Mouse (Mus musculus) forebrain, embryonic 13.5 days (tissue): ENCODE measurements around the gene Rps13. TPM values are rescaled to one million over a fixed set of nuclear protein-coding genes. Genes with fewer than 3 reads are reported as not detected.

Experiments
- ATAC-seq: fragments of 200-750 bp; cut with Nextera tagmentation; 2 replicates; pipeline ENCODE4 v1.8.0; 2017
- H3K27ac ChIP-seq: fragments of 300-500 bp; sonication (generic); 2 replicates; pipeline ENCODE4 v1.5.1; 2015; ENCODE audit warnings: inconsistent platforms, mild to moderate bottlenecking, moderate library complexity
- H3K27me3 ChIP-seq: fragments of 300-500 bp; sonication (generic); 2 replicates; pipeline ENCODE4 v1.6.1; 2015; ENCODE audit warnings: mild to moderate bottlenecking, inconsistent platforms
- H3K36me3 ChIP-seq: fragments of 300-500 bp; sonication (generic); 2 replicates; pipeline ENCODE4 v1.6.1; 2015; ENCODE audit warnings: mild to moderate bottlenecking, inconsistent platforms; ENCODE audit not compliant: poor library complexity, severe bottlenecking
- H3K4me1 ChIP-seq: fragments of 300-500 bp; sonication (generic); 2 replicates; pipeline ENCODE4 v1.6.1; 2015; ENCODE audit warnings: inconsistent platforms
- H3K4me2 ChIP-seq: fragments of 300-500 bp; sonication (generic); 2 replicates; pipeline ENCODE4 v1.6.1; 2015; ENCODE audit warnings: inconsistent platforms, mild to moderate bottlenecking, moderate library complexity
- H3K4me3 ChIP-seq: fragments of 300-500 bp; sonication (generic); 2 replicates; pipeline ENCODE4 v1.5.1; 2015; ENCODE audit warnings: mild to moderate bottlenecking, inconsistent platforms
- H3K9ac ChIP-seq: fragments of 300-500 bp; sonication (generic); 2 replicates; pipeline ENCODE4 v1.6.1; 2015; ENCODE audit warnings: mild to moderate bottlenecking, inconsistent platforms
- H3K9me3 ChIP-seq: fragments of 300-500 bp; sonication (generic); replicated peaks from 2 replicates; pipeline ENCODE4 v1.6.1; 2016; ENCODE audit warnings: inconsistent platforms
- whole genome bisulfite sequencing: fragments of 180-500 bp; shearing (Covaris S2); methylation state at CpG from one replicate; pipeline ENCODE4 v1.1.7; 2015; 5-methylcytosine and 5-hydroxymethylcytosine counted together
- polyA plus RNA-seq: library from polyadenylated mRNA; unstranded; fragments of >200 nt; fragmentation: Nextera tagmentation; extraction: Ambion mirVana; gene quantifications from 2 replicates; pipeline ENCODE4 v1.2.1, GENCODE M21; 2015

Gene Rps13
- polyA plus RNA-seq, 1 experiment from 2014 or later: 704 TPM

DNA sequence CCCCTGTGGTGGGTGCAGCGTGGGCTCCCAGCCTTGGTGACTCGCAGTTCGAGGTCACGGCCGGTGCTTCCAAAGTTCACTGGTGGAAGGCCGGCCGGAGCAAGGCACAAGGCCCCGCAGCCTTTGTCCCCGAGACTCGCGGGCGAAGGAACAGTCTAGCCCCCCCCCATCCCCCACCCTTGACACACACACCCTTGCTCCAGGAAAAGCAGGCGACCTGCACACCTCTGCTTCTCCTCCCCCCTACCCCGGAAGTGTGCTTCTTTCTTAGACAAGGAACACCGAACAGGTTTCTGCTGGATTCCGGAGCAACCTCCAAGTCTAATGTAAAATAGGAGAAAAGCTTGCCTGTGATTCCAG lies 25.4 kb downstream of the Rps13 start:
- no peaks in the 10 kb centered on the region for H3K9me3 ChIP-seq
- ATAC-seq: peak; percentile 17; the same call in 1 of the 2 replicates
- no peaks in the 10 kb centered on the region for H3K36me3 ChIP-seq
- peaks cover 27% of the 10 kb centered on the region for H3K4me1 ChIP-seq
- H3K4me2 ChIP-seq: peak overlapping the region; percentile 96
- no peak overlapping the region for H3K27ac ChIP-seq
- H3K4me3 ChIP-seq: peak overlapping the region; percentile 84
- WGBS: under 1% methylated on average over 16 of the region's 16 CpGs
- H3K27me3 ChIP-seq: no peaks in the 10 kb centered on the region
- peak overlapping the region; percentile 77 for H3K9ac ChIP-seq

DNA sequence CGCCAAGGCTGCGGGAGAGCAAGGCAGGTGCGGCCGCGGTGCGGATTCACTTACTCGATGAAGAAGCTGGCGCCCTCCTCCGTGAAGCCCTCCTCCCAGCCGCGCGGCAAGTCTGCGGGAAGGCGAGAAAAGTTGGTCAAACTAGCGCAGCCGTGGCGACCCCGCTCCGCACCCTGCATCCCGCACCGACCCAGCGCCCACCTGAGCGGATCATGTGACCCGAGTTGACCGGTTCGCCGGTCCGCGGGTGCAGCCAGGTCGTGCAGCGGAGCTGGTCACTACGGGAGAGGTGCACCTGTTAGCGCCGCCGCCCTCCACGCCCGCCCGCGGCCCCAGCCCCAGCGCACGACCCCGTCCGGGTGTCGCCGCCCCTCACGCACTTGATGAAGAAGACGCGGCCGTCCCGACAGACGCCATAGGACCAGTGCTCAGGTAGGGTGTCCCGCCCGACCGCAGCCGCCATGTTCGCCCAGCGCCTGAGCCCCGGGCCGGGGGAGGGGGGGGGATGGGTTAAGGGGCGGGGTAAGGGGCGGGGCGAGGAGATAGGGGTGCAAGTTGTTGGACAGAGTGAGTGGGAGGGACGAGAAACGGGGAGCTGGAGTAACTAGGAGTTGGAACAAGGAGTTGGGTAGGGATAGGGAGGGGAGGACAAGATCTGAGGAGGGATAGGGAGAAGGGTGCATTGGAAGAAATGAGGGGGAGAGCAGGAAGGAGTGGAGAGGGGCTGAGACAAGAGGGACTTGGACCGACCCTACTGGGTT lies 25.9 kb downstream of the Rps13 start, which contains the start of gene Plekha7:
Gene Plekha7 (minus strand): TSS at position 506 of the 761 bp plus-strand sequence.
- no peaks in the 10 kb centered on the region for H3K27me3 ChIP-seq
- peak within 1 kb of the TSS; percentile 74 for H3K27ac ChIP-seq
- peaks cover 27% of the 10 kb centered on the region for H3K4me1 ChIP-seq
- no peaks in the 10 kb centered on the region for H3K36me3 ChIP-seq
- ATAC-seq: peak; percentile 77
- WGBS: under 1% methylated on average over 64 of the region's 65 CpGs
- H3K4me2 ChIP-seq: peak within 1 kb of the TSS; percentile 96
- peak within 1 kb of the TSS; percentile 77 for H3K9ac ChIP-seq
- peak within 1 kb of the TSS; percentile 84 for H3K4me3 ChIP-seq
- no peaks in the 10 kb centered on the region for H3K9me3 ChIP-seq

DNA sequence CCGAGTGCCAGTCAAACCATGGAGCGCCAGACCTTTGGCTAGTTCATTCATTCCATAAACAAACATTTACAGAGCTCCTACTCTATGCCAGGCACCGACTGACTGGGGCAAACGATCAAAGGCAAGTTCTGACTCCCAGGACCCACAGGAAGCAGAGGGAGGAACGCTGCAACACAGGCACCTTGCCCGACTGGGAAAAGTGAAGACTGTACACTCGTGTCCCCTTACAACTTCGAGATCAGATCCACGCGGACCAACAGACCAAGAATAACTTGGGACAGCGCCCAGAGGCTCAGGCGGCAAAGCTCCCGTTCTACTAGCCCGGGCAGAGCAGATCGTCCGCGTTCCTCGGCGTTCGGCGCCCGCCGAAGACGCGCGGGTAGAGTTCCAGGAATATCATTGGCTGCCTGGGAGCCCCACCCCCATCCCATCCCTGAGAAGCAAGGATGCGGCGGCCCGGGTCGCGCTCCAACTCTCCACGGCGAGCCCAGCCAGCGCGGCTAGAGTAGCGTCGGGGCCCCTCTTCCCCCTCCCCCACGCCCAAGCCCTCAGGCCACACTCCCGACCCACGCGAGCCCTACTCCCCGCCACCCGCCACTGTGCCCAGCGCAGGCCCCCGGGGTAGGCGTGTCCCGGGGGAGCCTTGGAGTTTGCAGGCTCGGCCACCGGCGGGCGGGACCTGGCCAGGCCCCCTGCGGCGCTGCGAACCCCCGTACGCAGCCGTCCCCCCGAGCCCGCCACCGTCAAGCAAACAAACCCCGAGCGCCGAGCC lies 26.7 kb downstream of the Rps13 start:
- peak overlapping the region; percentile 74 for H3K27ac ChIP-seq
- H3K9me3 ChIP-seq: no peaks in the 10 kb centered on the region
- no peaks in the 10 kb centered on the region for H3K27me3 ChIP-seq
- peak overlapping the region; percentile 77 for H3K9ac ChIP-seq
- peaks cover 27% of the 10 kb centered on the region for H3K4me1 ChIP-seq
- no peaks in the 10 kb centered on the region for H3K36me3 ChIP-seq
- 1% methylated on average over 62 of the region's 63 CpGs for WGBS
- H3K4me2 ChIP-seq: peak overlapping the region; percentile 96
- H3K4me3 ChIP-seq: peak overlapping the region; percentile 84
- peak; percentile 90 for ATAC-seq

DNA sequence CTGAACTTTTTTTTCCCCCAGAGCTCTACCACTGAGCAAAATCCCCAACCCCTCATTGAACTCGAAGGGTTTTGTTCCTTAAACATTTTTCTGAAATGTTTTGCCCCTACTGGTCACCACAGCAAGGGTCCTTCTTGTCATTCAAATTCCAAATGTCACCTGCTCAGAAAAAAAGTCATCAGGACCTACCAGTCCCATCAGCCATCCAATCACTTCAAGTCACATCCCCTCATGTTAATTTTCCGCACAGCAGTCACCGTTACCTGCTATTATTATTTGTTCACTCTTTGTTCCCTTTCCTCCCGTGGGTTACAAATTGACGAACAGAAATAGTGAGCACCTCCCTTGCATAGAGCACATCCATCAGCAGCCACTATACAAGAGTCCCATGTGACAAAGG lies 27.4 kb downstream of the Rps13 start:
- Histone ChIP-seq H3K9ac (peak overlapping the region; percentile 77), H3K36me3 (no peaks in the 10 kb centered on the region), H3K4me1 (peaks cover 27% of the 10 kb centered on the region), H3K9me3 (no peaks in the 10 kb centered on the region), H3K4me3 (peak overlapping the region; percentile 84), H3K27ac (no peak overlapping the region), H3K4me2 (peak overlapping the region; percentile 96), H3K27me3 (no peaks in the 10 kb centered on the region)
- ATAC-seq: no peak; the same call in 1 of the 2 replicates
- WGBS: 7% methylated on average over 5 of the region's 5 CpGs

DNA sequence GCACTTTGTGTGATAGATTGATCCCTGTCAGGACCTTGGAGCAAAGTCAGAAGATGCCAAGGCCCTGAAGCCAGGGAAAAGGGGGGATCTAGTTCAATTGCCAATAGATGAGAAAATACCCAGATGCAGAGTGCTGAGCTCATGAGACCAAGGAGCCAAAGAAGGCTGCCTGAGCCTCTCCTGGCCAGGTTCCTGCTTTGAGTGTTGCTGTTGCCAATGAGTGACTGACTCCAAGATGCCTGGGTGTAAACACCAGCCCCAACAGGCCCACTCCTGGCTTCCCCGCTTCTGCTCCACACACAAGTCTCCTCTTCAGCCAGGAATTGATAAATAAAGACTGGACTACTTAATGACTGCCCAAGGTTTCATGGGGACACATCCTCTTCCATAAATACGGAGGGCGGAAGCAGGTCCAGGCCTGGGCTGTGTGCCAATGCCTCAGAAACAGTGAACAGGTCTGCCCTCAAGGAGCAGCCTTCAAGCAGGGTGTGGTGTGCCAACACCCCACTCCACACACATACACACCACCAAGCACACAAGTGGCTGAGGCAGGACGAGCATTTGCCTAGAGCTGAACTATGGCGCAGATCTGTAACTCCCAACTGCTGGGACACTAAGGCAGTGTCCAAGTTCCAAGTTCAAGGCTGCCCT lies 32.2 kb downstream of the Rps13 start:
- Histone ChIP-seq H3K36me3 (no peaks in the 10 kb centered on the region), H3K9ac (no peak overlapping the region), H3K4me3 (no peak overlapping the region), H3K4me1 (peaks cover 18% of the 10 kb centered on the region), H3K27me3 (no peaks in the 10 kb centered on the region), H3K27ac (no peak overlapping the region), H3K9me3 (no peaks in the 10 kb centered on the region), H3K4me2 (no peak overlapping the region)
- no peak for ATAC-seq
- WGBS: 85% methylated on average over 5 of the region's 5 CpGs

DNA sequence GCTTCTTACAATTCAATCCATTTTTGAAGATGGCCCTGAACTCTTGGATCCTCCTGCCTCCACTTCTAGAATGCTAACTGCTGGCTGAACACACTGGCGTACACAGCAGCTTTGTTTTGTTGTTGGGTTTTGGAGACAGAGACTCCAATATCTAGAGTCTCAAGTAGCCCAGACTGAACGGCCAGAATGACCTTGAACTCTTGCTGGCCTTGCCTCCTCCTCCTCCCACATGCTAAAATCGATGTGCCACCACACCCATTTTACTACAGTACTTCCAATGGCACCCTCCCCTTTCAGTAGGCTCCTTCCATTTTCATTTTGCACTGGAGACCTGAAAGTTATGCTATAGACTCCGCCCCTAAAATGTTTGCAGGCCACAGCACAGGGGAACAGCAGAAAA lies 32.9 kb downstream of the Rps13 start:
- no peak for ATAC-seq
- H3K4me3 ChIP-seq: no peak overlapping the region
- 92% methylated on average over 4 of the region's 4 CpGs for WGBS
- H3K27me3 ChIP-seq: no peaks in the 10 kb centered on the region
- no peak overlapping the region for H3K9ac ChIP-seq
- no peaks in the 10 kb centered on the region for H3K9me3 ChIP-seq
- no peaks in the 10 kb centered on the region for H3K36me3 ChIP-seq
- no peak overlapping the region for H3K27ac ChIP-seq
- no peak overlapping the region for H3K4me2 ChIP-seq
- H3K4me1 ChIP-seq: peaks cover 12% of the 10 kb centered on the region

DNA sequence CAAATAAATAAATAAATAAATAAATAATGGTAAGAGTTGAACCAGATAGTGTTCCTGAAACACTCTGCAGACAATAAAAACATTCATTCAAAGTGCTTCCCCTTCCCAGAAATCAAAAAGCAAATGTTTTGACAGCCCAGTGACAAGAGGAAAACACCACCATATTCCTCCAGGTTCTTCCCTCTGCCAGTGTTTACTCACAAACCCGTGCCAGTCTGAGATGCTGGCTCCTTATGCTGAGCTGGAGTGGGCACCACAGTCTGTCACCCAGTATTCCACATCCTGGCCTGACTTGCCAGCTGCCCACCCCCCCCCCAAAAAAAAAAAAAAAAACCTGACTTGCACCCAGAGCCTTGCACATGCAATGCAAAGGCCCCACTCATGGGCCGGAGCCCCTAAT lies 35.1 kb downstream of the Rps13 start:
- Histone ChIP-seq H3K4me1 (peaks cover 12% of the 10 kb centered on the region), H3K4me2 (no peak overlapping the region), H3K27me3 (no peaks in the 10 kb centered on the region), H3K36me3 (no peaks in the 10 kb centered on the region), H3K9me3 (no peaks in the 10 kb centered on the region), H3K4me3 (no peak overlapping the region), H3K27ac (no peak overlapping the region), H3K9ac (no peak overlapping the region)
- ATAC-seq: peak; percentile 80; the same call in 1 of the 2 replicates
- WGBS: 86% methylated on average over 2 of the region's 2 CpGs

GRCm38 (mm10) chr7:116298389-116298788 lies 35.6 kb downstream of the Rps13 start:
- ATAC-seq: peak; percentile 45; the same call in 1 of the 2 replicates
- H3K4me3 ChIP-seq: no peak overlapping the region
- H3K36me3 ChIP-seq: no peaks in the 10 kb centered on the region
- no peaks in the 10 kb centered on the region for H3K9me3 ChIP-seq
- H3K4me1 ChIP-seq: peaks cover 12% of the 10 kb centered on the region
- no peak overlapping the region for H3K27ac ChIP-seq
- 68% methylated on average over 10 of the region's 10 CpGs for WGBS
- no peak overlapping the region for H3K4me2 ChIP-seq
- no peaks in the 10 kb centered on the region for H3K27me3 ChIP-seq
- no peak overlapping the region for H3K9ac ChIP-seq

GRCm38 (mm10) chr7:116294961-116295360 lies 39.0 kb downstream of the Rps13 start:
- H3K4me1 ChIP-seq: peaks cover 12% of the 10 kb centered on the region
- H3K4me2 ChIP-seq: no peak overlapping the region
- 60% methylated on average over 3 of the region's 3 CpGs for WGBS
- no peak for ATAC-seq
- H3K9ac ChIP-seq: no peak overlapping the region
- H3K9me3 ChIP-seq: no peaks in the 10 kb centered on the region
- H3K27ac ChIP-seq: no peak overlapping the region
- no peaks in the 10 kb centered on the region for H3K36me3 ChIP-seq
- no peaks in the 10 kb centered on the region for H3K27me3 ChIP-seq
- H3K4me3 ChIP-seq: no peak overlapping the region

- no peak for ATAC-seq
- H3K4me2 ChIP-seq: no peak overlapping the region
- WGBS: 65% methylated on average over 5 of the region's 5 CpGs
Measured at GRCm38 (mm10) chr7:116292377-116292776, 41.6 kb downstream of the Rps13 start.

DNA sequence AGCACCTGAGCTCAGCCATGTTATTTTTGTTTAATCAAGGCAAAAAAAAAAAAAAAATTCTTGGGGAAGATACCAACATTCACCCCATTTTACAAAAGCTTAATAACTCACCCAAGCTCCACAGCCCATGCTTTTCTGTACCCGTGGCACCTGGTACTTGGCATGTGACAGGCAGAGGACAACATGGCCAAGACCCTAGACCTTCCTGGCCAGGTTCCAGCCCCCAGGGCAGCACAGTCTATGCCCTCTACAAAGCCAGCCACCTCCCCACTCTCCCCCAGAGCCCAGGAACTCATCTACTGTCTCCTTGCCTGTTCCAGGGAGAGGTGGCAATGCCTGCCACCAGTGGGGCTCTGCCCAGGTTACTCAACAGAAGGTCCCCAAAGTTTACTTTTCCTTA lies 43.4 kb downstream of the Rps13 start:
- no peaks in the 10 kb centered on the region for H3K27me3 ChIP-seq
- no peak overlapping the region for H3K9ac ChIP-seq
- H3K4me2 ChIP-seq: no peak overlapping the region
- peaks cover 17% of the 10 kb centered on the region for H3K4me1 ChIP-seq
- H3K36me3 ChIP-seq: no peaks in the 10 kb centered on the region
- no peak overlapping the region for H3K27ac ChIP-seq
- H3K9me3 ChIP-seq: no peaks in the 10 kb centered on the region
- no peak for ATAC-seq
- 90% methylated on average over 1 of the region's 1 CpGs for WGBS
- H3K4me3 ChIP-seq: no peak overlapping the region

More at GRCm38 (mm10) chr7:116292377-116292776, 41.6 kb downstream of the Rps13 start:
- H3K4me3 ChIP-seq: no peak overlapping the region
- H3K9me3 ChIP-seq: no peaks in the 10 kb centered on the region
- no peak overlapping the region for H3K9ac ChIP-seq
- no peaks in the 10 kb centered on the region for H3K27me3 ChIP-seq
- H3K36me3 ChIP-seq: no peaks in the 10 kb centered on the region
- peaks cover 3% of the 10 kb centered on the region; the same call in 1 of the 2 replicates for H3K4me1 ChIP-seq
- no peak overlapping the region for H3K27ac ChIP-seq

- no peak overlapping the region for H3K4me2 ChIP-seq
- no peak for ATAC-seq
- WGBS: 92% methylated on average over 3 of the region's 3 CpGs
- H3K27me3 ChIP-seq: no peaks in the 10 kb centered on the region
- no peaks in the 10 kb centered on the region for H3K36me3 ChIP-seq
- no peak overlapping the region for H3K9ac ChIP-seq
- no peaks in the 10 kb centered on the region for H3K9me3 ChIP-seq
- H3K4me1 ChIP-seq: peaks cover 27% of the 10 kb centered on the region
- no peak overlapping the region for H3K27ac ChIP-seq
- H3K4me3 ChIP-seq: no peak overlapping the region
Measured at GRCm38 (mm10) chr7:116288996-116289395, 45.0 kb downstream of the Rps13 start.
